Mouse (Mus musculus) testis, adult 2 months (tissue): ENCODE data around the gene Stard3. TPM values are rescaled to one million over a fixed set of nuclear protein-coding genes. Genes with fewer than 3 reads are reported as not detected.
A peak's percentile ranks its signal among the peaks of the same experiment; 100 is the strongest.

Experiments
- H3K27ac ChIP-seq: fragments of 200-500 bp; 2 replicates; pipeline ENCODE4 v1.5.1; 2012; ENCODE audit warnings: low read depth, low read length; ENCODE audit not compliant: control insufficient read depth, insufficient read depth
- H3K27me3 ChIP-seq: fragments of 200-500 bp; 2 replicates; pipeline ENCODE4 v1.6.1; 2012; ENCODE audit warnings: mild to moderate bottlenecking, low read length, moderate library complexity; ENCODE audit not compliant: control insufficient read depth, insufficient read depth
- H3K36me3 ChIP-seq: fragments of 200-500 bp; 2 replicates; pipeline ENCODE4 v1.6.1; 2012; ENCODE audit warnings: mild to moderate bottlenecking, low read length; ENCODE audit not compliant: control insufficient read depth, insufficient read depth
- H3K4me1 ChIP-seq: fragments of 200-500 bp; 2 replicates; pipeline ENCODE4 v1.6.1; 2012; ENCODE audit warnings: low read length; ENCODE audit not compliant: control insufficient read depth, insufficient read depth
- H3K4me3 ChIP-seq: fragments of 200-500 bp; 2 replicates; pipeline ENCODE4 v1.5.1; 2012; ENCODE audit warnings: low read depth, mild to moderate bottlenecking, low read length, moderate library complexity, mixed read lengths; ENCODE audit not compliant: control insufficient read depth
- CTCF ChIP-seq: fragments of 200-500 bp; IDR thresholded peaks from 2 replicates; pipeline ENCODE4 v1.5.1; 2012; ENCODE audit warnings: low read depth, mild to moderate bottlenecking, inconsistent platforms, low read length, moderate library complexity; ENCODE audit not compliant: control insufficient read depth, insufficient read depth, insufficient replicate concordance
- POLR2A ChIP-seq: fragments of 200-500 bp; IDR thresholded peaks from 2 replicates; pipeline ENCODE4 v1.6.1; 2012; ENCODE audit warnings: low read depth, mild to moderate bottlenecking, inconsistent platforms, low read length, moderate library complexity; ENCODE audit not compliant: control insufficient read depth
- polyA plus RNA-seq: library from polyadenylated mRNA; depleted of rRNA; stranded (reverse); fragments of >200 nt; gene quantifications from 2 replicates; pipeline ENCODE4 v1.2.3, GENCODE M21; 2012

Stard3 gene
- polyA plus RNA-seq, 1 experiment, result 24.3 TPM

DNA sequence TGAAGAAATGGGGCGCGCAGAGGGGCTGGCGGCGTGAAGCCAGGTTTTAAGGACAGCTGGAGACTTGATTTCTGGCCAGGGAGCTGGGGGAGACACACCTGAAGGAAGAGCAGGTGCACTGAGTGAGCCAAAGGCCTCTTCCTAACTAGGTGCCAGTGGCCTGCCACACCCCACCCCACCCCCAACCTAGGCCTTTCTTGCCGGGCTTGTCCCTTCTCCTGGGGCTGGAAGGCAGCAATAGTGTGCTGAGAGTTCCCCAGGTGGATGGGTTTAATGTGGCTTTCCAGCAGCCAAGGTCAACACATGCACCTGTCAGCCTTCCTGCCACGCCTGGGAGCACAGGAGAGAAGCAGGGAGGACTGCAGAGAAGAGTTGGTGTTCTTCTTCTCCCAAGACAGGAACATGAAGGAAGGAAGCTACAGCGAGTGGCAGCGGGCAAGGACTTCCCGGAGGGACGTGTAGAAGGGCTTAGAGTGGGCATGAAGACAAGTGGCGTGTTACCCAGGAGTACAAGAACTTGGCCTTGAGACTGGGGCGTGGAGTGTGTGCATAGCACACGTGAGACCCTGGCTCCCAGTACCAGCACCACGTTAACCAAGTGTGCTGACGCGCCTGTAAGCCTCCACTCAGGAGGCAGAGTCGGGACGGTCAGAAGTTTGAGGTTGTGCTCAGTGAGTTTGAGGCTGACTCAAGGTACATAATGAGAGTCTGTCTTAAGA, 5.7 kb upstream of the Stard3 start:
- TF ChIP-seq POLR2A (no peak), CTCF (no peak)
- H3K4me3 ChIP-seq, result no peak overlapping the region
- no peaks in the 10 kb centered on the region for H3K27me3 ChIP-seq
- no peaks in the 10 kb centered on the region for H3K36me3 ChIP-seq
- no peak overlapping the region for H3K27ac ChIP-seq
- peaks cover 13% of the 10 kb centered on the region for H3K4me1 ChIP-seq

- H3K4me3 ChIP-seq, result no peak overlapping the region
- no peaks in the 10 kb centered on the region for H3K36me3 ChIP-seq
- TF ChIP-seq POLR2A (no peak), CTCF (no peak)
- H3K27ac ChIP-seq, result no peak overlapping the region
- no peaks in the 10 kb centered on the region for H3K27me3 ChIP-seq
- peaks cover 7% of the 10 kb centered on the region for H3K4me1 ChIP-seq
Measured at GRCm38 (mm10) chr11:98353651-98354211, 4.4 kb upstream of the Stard3 start.

- TF ChIP-seq CTCF, result no peak
- TF ChIP-seq POLR2A, result no peak
- H3K4me3 ChIP-seq, result no peak overlapping the region
- H3K36me3 ChIP-seq, result no peaks in the 10 kb centered on the region
- H3K27me3 ChIP-seq, result no peaks in the 10 kb centered on the region
- H3K4me1 ChIP-seq, result peaks cover 9% of the 10 kb centered on the region
- H3K27ac ChIP-seq, result no peak overlapping the region
Measured at GRCm38 (mm10) chr11:98354445-98354844, 3.7 kb upstream of the Stard3 start.

GRCm38 (mm10) chr11:98355732-98356299, 2.4 kb upstream of the Stard3 start:
- TF ChIP-seq CTCF (no peak), POLR2A (no peak)
- no peak overlapping the region for H3K4me3 ChIP-seq
- no peak overlapping the region for H3K27ac ChIP-seq
- peaks cover 9% of the 10 kb centered on the region for H3K4me1 ChIP-seq
- no peaks in the 10 kb centered on the region for H3K27me3 ChIP-seq
- H3K36me3 ChIP-seq, result no peaks in the 10 kb centered on the region

DNA sequence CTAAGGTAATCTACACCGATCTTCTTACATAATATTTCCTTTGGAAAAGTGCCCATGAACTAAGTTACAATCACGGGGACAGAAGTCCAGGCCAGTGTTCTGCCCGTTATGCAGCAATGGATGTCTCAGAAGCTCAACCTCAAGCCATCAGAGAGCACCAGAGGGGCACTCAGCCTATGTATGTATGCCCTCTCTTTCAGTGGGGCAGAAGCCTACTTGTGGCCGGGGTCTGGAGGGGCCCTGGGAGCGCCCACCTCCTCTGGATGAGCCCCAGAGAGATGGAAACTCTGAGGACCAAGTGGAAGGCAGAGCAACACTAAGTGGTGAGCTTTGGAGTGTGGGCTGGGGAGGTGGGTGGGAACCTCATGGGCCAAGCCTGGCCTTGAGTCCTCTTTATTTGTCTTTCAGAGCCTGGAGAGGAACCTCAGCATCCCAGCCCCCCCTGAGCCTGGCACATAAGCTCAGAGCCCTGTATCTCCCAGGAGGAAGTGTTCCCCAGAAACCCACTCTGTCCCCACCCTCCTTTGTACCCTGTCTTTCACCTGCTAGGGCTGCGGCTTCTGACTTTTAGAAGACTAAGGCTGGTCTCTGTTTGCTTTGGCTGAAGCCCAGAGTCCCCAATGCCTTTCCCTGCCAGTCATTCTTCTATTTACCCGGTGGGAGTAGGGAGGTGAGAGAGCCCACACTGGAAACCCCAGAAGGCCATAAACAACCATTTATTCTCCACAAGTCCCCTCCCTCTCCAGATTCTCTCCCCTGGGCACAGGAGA, 1.4 kb upstream of the Stard3 start:
- H3K27ac ChIP-seq, result no peak overlapping the region
- TF ChIP-seq POLR2A, result no peak
- TF ChIP-seq CTCF, result no peak
- H3K36me3 ChIP-seq, result no peaks in the 10 kb centered on the region
- H3K4me3 ChIP-seq, result no peak overlapping the region; the same call in 1 of the 2 replicates
- peaks cover 9% of the 10 kb centered on the region for H3K4me1 ChIP-seq
- H3K27me3 ChIP-seq, result no peaks in the 10 kb centered on the region

- peak overlapping the region; percentile 97 for H3K4me3 ChIP-seq
- TF ChIP-seq CTCF, result no peak
- no peak for TF ChIP-seq POLR2A
- H3K27me3 ChIP-seq, result no peaks in the 10 kb centered on the region
- H3K27ac ChIP-seq, result peak overlapping the region; percentile 63
- no peaks in the 10 kb centered on the region for H3K36me3 ChIP-seq
- peaks cover 9% of the 10 kb centered on the region for H3K4me1 ChIP-seq
Measured at GRCm38 (mm10) chr11:98357396-98358160, 590 bp upstream of the Stard3 start.

DNA sequence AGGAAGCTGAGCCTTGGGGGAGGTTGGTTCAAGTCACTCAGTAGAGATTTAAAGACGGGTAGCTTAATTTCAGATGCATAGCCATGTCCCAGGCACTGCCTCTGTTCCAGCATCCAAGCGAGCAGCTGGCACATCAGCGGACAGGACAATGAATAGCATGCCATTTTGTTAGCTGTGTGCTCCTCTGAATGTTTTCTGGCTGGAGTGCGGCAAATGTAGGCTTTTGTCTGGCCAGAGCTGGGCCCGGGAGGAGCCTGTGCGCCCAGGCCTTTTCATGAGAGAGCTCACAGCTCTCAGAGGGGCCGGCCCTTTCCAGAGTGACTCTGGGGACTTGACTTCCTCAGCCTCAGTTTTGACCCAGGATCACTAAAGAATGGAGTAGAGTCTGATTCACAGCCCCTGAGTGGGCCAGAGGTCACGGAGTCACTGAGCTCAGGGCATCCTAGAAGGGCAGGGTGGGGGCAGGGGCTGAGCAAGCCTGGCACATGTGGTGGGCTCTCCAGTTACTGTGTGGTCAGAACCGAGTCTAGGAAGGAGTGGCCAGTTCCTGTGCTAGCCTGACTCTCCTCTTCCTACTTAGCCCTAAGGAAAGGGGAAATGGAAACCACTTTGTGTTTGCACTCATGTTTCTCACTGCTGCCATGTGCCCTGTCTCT, 2.8 kb downstream of the Stard3 start:
- Histone ChIP-seq H3K36me3 (no peaks in the 10 kb centered on the region), H3K4me3 (no peak overlapping the region), H3K4me1 (peaks cover 9% of the 10 kb centered on the region), H3K27me3 (no peaks in the 10 kb centered on the region), H3K27ac (no peak overlapping the region)
- TF ChIP-seq POLR2A (no peak), CTCF (no peak)
